Mouse (Mus musculus) stomach, embryonic 14.5 days (tissue): ENCODE data around the gene Patl2. TPM values are rescaled to one million over a fixed set of nuclear protein-coding genes. Genes with fewer than 3 reads are reported as not detected.

Source experiments
- ATAC-seq: fragments of 200-750 bp; cut with Nextera tagmentation; 2 replicates; pipeline ENCODE4 v1.8.0; 2017; ENCODE audit warnings: low read depth, moderate TSS enrichment; ENCODE audit not compliant: insufficient number of reproducible peaks, insufficient read depth, low FRiP score
- H3K27ac ChIP-seq: fragments of 300-500 bp; sonication (generic); 2 replicates; pipeline ENCODE4 v1.5.1; 2014; ENCODE audit warnings: mild to moderate bottlenecking, low read length, moderate library complexity, mixed read lengths
- H3K27me3 ChIP-seq: fragments of 300-500 bp; sonication (generic); 2 replicates; pipeline ENCODE4 v1.6.1; 2014; ENCODE audit warnings: low read length, control low read depth, mixed read lengths; ENCODE audit not compliant: control insufficient read depth, insufficient read depth
- H3K36me3 ChIP-seq: fragments of 300-500 bp; sonication (generic); 2 replicates; pipeline ENCODE4 v1.6.1; 2014; ENCODE audit warnings: mild to moderate bottlenecking, control low read depth, low read length, moderate library complexity, mixed read lengths; ENCODE audit not compliant: control insufficient read depth, insufficient read depth
- H3K4me1 ChIP-seq: fragments of 300-500 bp; sonication (generic); 2 replicates; pipeline ENCODE4 v1.6.1; 2014; ENCODE audit warnings: low read length, control low read depth, mixed read lengths; ENCODE audit not compliant: control insufficient read depth, insufficient read depth
- H3K4me2 ChIP-seq: fragments of 300-500 bp; sonication (generic); replicated peaks from 2 replicates; pipeline ENCODE4 v1.6.1; 2014; ENCODE audit warnings: low read depth, low read length, control low read depth
- H3K4me3 ChIP-seq: fragments of 300-500 bp; sonication (generic); 2 replicates; pipeline ENCODE4 v1.5.1; 2014; ENCODE audit warnings: low read depth, low read length, control low read depth
- H3K9ac ChIP-seq: fragments of 300-500 bp; sonication (generic); replicated peaks from 2 replicates; pipeline ENCODE4 v1.6.1; 2014; ENCODE audit warnings: low read depth, mild to moderate bottlenecking, control low read depth, low read length, moderate library complexity, mixed read lengths
- H3K9me3 ChIP-seq: fragments of 300-500 bp; sonication (generic); 2 replicates; pipeline ENCODE4 v1.6.1; 2016; ENCODE audit warnings: low read depth, low read length, control low read depth; ENCODE audit not compliant: control insufficient read depth
- WGBS: fragments of 180-500 bp; shearing (Covaris S2); extraction: QIAGEN DNeasy Blood & Tissue Kit; methylation state at CpG from one replicate; pipeline ENCODE4 v1.1.7; 2014; 5-methylcytosine and 5-hydroxymethylcytosine counted together
- polyA plus RNA-seq: library from polyadenylated mRNA; unstranded; fragments of >200 nt; fragmentation: Nextera tagmentation; extraction: Ambion mirVana; gene quantifications from 2 replicates; pipeline ENCODE4 v1.2.1, GENCODE M21; 2014

Gene Patl2
- polyA plus RNA-seq, 1 experiment from 2014 or later: not detected

DNA sequence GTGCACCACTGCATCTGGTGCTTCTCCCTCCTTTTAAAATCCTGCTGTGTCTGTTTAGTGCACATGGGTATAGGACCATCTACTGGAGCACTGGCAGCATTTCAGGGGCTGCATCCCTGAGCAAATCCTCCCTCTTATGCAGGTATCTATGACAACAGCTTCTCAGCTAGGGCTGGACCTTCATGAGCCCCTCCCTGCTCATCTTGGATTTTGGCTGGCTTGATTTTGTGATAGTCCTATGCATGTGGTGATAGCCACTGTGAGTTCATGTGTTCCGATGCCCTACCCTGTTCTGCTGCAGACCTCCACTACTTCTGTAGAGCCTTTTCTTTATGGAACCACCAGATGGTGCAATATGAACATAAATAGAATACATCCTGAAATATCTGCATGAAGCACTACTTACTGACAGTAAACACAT lies 8.5 kb upstream of the Patl2 start:
- Histone ChIP-seq H3K4me2 (no peak overlapping the region), H3K9ac (no peak overlapping the region), H3K36me3 (no peaks in the 10 kb centered on the region), H3K27ac (no peak overlapping the region), H3K27me3 (no peaks in the 10 kb centered on the region), H3K4me3 (no peak overlapping the region), H3K4me1 (no peaks in the 10 kb centered on the region), H3K9me3 (no peaks in the 10 kb centered on the region)
- 52% methylated on average over 1 of the region's 1 CpGs for WGBS
- no peak for ATAC-seq

DNA sequence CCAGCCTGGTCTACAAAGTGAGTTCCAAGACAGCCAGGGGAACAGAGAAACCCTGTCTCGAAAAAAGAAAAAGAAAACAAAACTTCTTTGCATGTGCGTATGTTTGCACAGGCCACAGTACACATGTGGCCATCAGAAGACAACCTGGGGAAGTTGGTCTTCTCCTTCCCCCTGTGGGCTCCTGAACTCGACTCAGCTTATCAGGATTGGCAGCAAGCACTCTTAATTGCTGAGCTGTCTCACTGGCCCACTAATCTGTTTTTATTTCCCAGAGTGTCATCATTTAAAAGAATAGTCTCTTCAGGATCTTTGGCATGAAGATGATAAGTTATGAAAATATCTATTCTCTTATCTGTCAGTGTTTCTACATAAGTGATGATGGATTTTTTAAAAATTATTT lies 5.9 kb upstream of the Patl2 start:
- no peak overlapping the region for H3K4me2 ChIP-seq
- no peaks in the 10 kb centered on the region for H3K4me1 ChIP-seq
- H3K9ac ChIP-seq: no peak overlapping the region
- H3K27ac ChIP-seq: no peak overlapping the region
- no peaks in the 10 kb centered on the region for H3K36me3 ChIP-seq
- H3K4me3 ChIP-seq: no peak overlapping the region
- 71% methylated on average over 3 of the region's 3 CpGs for WGBS
- H3K9me3 ChIP-seq: no peaks in the 10 kb centered on the region
- no peak for ATAC-seq
- no peaks in the 10 kb centered on the region for H3K27me3 ChIP-seq

DNA sequence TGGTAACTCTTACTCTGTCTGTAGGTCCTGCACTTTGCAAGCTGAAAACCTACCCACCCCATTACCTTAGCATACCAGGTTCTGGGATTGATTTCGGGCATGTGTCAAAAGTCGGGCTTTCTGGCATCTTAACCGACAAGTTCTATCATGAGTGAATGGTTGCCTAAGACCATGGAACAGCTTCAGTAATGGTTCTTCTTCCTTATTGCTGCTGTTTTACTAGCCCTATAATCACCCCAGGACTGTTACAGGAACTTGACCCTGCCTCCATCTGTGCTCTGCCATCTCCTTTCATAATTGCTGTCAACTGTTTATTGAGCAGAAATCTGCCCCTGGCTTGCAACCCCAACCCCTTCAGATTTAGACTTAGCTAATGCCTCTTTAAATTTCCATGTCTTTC lies 762 bp upstream of the Patl2 start:
- Histone ChIP-seq H3K9ac (no peak overlapping the region), H3K36me3 (no peaks in the 10 kb centered on the region), H3K4me2 (no peak overlapping the region), H3K27me3 (no peaks in the 10 kb centered on the region), H3K9me3 (no peaks in the 10 kb centered on the region), H3K4me3 (no peak overlapping the region), H3K27ac (no peak overlapping the region), H3K4me1 (no peaks in the 10 kb centered on the region)
- 94% methylated on average over 3 of the region's 3 CpGs for WGBS
- ATAC-seq: no peak

DNA sequence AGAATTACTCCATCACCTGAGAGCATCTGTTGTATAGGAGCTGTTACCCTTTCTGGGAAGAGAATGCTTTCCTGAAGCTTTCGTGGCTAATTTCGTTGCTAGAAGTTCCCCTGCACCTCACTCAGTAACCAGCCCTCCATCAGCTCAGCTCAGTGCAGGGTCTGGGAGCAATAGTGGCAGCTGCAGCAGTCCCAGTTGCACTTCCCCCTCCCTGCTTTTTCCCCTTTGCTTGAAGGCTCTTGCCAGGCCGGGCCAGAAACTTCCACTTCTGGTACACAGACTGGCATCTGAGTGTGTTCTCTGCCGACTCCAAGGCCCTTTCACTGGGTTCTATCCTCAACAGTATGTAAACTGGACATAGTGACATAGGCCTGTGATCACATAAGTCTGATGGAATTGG lies 903 bp downstream of the Patl2 start:
- ATAC-seq: no peak

DNA sequence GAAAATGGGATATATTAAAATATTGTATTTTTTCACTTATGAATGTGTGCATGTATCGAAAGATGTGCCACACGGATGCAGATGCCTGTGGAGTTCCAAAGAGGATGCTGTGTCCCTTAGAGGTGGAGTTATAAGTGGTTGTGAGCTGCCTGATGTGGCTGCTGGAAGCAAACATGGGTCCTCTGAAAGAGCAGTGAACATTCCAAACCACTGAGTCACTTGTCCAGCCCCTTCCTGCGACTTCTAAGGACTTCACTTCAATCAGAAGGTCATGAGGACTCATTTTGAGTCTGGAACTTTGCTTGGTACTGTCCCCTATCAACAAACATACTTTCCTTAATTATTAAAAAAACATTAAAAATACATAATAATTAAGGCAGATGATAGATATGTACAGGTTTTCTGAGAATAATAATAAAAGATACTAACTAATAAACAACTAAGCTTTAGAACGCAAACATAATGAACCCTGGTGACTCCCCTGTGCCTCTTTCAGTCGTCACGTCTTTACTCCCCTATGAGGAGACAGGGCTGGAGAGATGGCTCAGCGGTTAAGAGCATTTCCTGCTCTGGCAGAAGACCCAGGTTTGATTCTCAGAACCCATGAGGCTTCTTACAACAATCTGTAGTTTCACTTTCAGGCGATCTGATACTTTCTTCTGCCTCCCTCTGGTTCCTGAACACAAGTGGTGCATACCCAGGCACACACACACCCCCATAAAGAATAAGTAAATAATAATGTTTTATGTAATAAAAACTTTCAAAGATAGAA lies 5.8 kb downstream of the Patl2 start:
- Histone ChIP-seq H3K9me3 (no peaks in the 10 kb centered on the region), H3K27me3 (no peaks in the 10 kb centered on the region), H3K4me2 (no peak overlapping the region), H3K4me1 (no peaks in the 10 kb centered on the region), H3K36me3 (no peaks in the 10 kb centered on the region), H3K4me3 (no peak overlapping the region), H3K27ac (no peak overlapping the region), H3K9ac (no peak overlapping the region)
- WGBS: 73% methylated on average over 8 of the region's 8 CpGs
- no peak for ATAC-seq

More for the DNA sequence above, 903 bp downstream of the Patl2 start:
- H3K27me3 ChIP-seq: no peaks in the 10 kb centered on the region
- no peak overlapping the region for H3K9ac ChIP-seq
- H3K4me2 ChIP-seq: no peak overlapping the region
- H3K9me3 ChIP-seq: no peaks in the 10 kb centered on the region
- H3K4me1 ChIP-seq: no peaks in the 10 kb centered on the region
- H3K4me3 ChIP-seq: no peak overlapping the region
- 82% methylated on average over 4 of the region's 4 CpGs for WGBS
- H3K27ac ChIP-seq: no peak overlapping the region
- no peaks in the 10 kb centered on the region for H3K36me3 ChIP-seq

DNA sequence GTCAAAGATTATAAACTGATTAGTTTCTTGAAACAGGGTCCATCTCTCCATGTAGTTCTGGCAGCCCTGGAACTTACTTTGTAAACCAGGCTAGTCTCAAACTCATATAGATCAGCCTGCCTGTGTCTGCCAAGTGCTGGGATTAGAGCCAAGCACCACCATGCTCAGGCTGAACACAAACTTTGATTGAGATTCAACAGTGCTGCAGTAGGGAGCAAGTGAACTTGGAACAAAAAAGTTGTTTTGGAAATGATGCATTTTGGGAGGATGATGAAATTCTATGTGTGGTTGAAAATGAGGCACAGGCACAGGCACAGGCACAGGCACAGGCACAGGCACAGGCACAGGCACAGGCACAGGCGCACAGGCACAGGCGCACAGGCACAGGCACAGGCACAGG lies 13.8 kb downstream of the Patl2 start:
- Histone ChIP-seq H3K9ac (no peak overlapping the region), H3K9me3 (no peaks in the 10 kb centered on the region), H3K4me2 (no peak overlapping the region), H3K36me3 (no peaks in the 10 kb centered on the region), H3K27ac (no peak overlapping the region), H3K4me1 (no peaks in the 10 kb centered on the region), H3K27me3 (no peaks in the 10 kb centered on the region), H3K4me3 (no peak overlapping the region)
- ATAC-seq: no peak
- WGBS: 88% methylated on average over 2 of the region's 2 CpGs

DNA sequence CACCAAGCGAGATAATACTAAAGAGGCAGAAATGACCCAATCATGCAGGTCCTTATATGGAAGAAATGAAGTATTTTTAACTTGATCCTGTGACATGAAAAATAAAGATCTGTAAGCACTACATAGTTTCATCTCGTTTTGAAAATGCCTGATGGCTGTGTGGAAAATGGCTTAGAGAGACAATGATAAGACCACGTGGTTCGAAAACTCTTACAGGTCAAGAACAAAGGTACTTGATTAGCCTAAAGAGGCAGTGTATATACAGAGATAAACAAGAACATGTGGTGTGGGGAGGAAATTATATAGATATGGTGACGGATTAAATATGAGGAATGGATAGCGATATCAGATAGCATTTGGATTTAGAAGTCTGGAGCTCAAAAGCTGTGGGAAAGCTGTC lies 14.7 kb downstream of the Patl2 start:
- no peaks in the 10 kb centered on the region for H3K4me1 ChIP-seq
- no peaks in the 10 kb centered on the region for H3K27me3 ChIP-seq
- H3K9me3 ChIP-seq: no peaks in the 10 kb centered on the region
- WGBS: 79% methylated on average over 6 of the region's 6 CpGs
- H3K27ac ChIP-seq: no peak overlapping the region
- no peak for ATAC-seq
- H3K4me2 ChIP-seq: no peak overlapping the region
- H3K36me3 ChIP-seq: no peaks in the 10 kb centered on the region
- no peak overlapping the region for H3K9ac ChIP-seq
- H3K4me3 ChIP-seq: no peak overlapping the region

DNA sequence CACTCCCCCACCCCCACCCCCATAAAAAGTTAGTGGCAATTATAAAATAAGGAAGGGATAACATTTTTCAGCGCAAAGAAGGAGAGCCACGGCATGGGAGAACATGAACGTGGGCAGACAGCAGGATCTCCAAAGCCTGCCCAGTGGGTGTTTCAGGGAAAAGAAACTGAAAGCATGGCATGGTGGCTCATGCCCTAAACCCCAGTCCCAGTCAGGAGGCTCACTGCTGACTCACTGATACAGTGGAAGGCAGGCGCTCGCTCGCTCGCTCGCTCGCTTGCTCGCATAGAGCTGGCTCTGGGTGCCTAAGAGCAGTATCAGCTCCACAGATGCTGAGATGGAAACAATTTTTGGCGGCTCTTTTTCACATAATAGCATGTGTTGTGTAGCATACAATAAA lies 21.7 kb downstream of the Patl2 start:
- no peak overlapping the region for H3K4me3 ChIP-seq
- no peaks in the 10 kb centered on the region for H3K27me3 ChIP-seq
- no peaks in the 10 kb centered on the region for H3K36me3 ChIP-seq
- no peaks in the 10 kb centered on the region for H3K9me3 ChIP-seq
- H3K27ac ChIP-seq: no peak overlapping the region; the same call in 1 of the 2 replicates
- no peak overlapping the region for H3K9ac ChIP-seq
- 83% methylated on average over 11 of the region's 11 CpGs for WGBS
- peaks cover 3% of the 10 kb centered on the region; the same call in 1 of the 2 replicates for H3K4me1 ChIP-seq
- ATAC-seq: no peak
- H3K4me2 ChIP-seq: no peak overlapping the region
